Mouse (Mus musculus) forebrain, embryonic 15.5 days (tissue): ENCODE measurements around the gene Tiam1. TPM values are rescaled to one million over a fixed set of nuclear protein-coding genes. Genes with fewer than 3 reads are reported as not detected.

Source experiments
- ATAC-seq: fragments of 200-750 bp; cut with Nextera tagmentation; replicated peaks from 2 replicates; pipeline ENCODE4 v1.8.0; 2017; ENCODE audit warnings: mild to moderate bottlenecking, moderate TSS enrichment, moderate library complexity
- H3K27ac ChIP-seq: fragments of 300-500 bp; sonication (generic); replicated peaks from 2 replicates; pipeline ENCODE4 v1.5.1; 2015; ENCODE audit warnings: mild to moderate bottlenecking, inconsistent platforms
- H3K27me3 ChIP-seq: fragments of 300-500 bp; sonication (generic); 2 replicates; pipeline ENCODE4 v1.6.1; 2015; ENCODE audit warnings: inconsistent platforms
- H3K36me3 ChIP-seq: fragments of 300-500 bp; sonication (generic); 2 replicates; pipeline ENCODE4 v1.6.1; 2015; ENCODE audit warnings: mild to moderate bottlenecking, inconsistent platforms
- H3K4me1 ChIP-seq: fragments of 300-500 bp; sonication (generic); 2 replicates; pipeline ENCODE4 v1.6.1; 2015; ENCODE audit warnings: inconsistent platforms
- H3K4me2 ChIP-seq: fragments of 300-500 bp; sonication (generic); replicated peaks from 2 replicates; pipeline ENCODE4 v1.6.1; 2015; ENCODE audit warnings: mild to moderate bottlenecking, inconsistent platforms
- H3K4me3 ChIP-seq: fragments of 300-500 bp; sonication (generic); 2 replicates; pipeline ENCODE4 v1.5.1; 2015; ENCODE audit warnings: mild to moderate bottlenecking, inconsistent platforms
- H3K9ac ChIP-seq: fragments of 300-500 bp; sonication (generic); replicated peaks from 2 replicates; pipeline ENCODE4 v1.6.1; 2015; ENCODE audit warnings: mild to moderate bottlenecking, inconsistent platforms
- H3K9me3 ChIP-seq: fragments of 300-500 bp; sonication (generic); 2 replicates; pipeline ENCODE4 v1.6.1; 2016; ENCODE audit warnings: inconsistent platforms
- WGBS: fragments of 180-500 bp; shearing (Covaris S2); methylation state at CpG from one replicate; pipeline ENCODE4 v1.1.7; 2015; ENCODE audit warnings: mixed read lengths; 5-methylcytosine and 5-hydroxymethylcytosine counted together
- polyA plus RNA-seq: library from polyadenylated mRNA; unstranded; fragments of >200 nt; fragmentation: Nextera tagmentation; extraction: Ambion mirVana; gene quantifications from 2 replicates; pipeline ENCODE4 v1.2.1, GENCODE M21; 2015

The Tiam1 gene
- polyA plus RNA-seq, 1 experiment from 2014 or later = 35.1 TPM

GRCm38 (mm10) chr16:89952821-89953220 lies 190.7 kb downstream of the Tiam1 start:
- Histone ChIP-seq H3K4me3 (no peak overlapping the region), H3K9me3 (no peaks in the 10 kb centered on the region), H3K4me2 (no peak overlapping the region), H3K9ac (no peak overlapping the region), H3K27ac (no peak overlapping the region), H3K4me1 (0 out of 2 replicates have a peak, but pooled peaks cover 6% of the 10 kb centered on the region), H3K27me3 (no peaks in the 10 kb centered on the region), H3K36me3 (no peaks in the 10 kb centered on the region)
- WGBS = 85% methylated on average over 5 of the region's 5 CpGs
- no peak for ATAC-seq

DNA sequence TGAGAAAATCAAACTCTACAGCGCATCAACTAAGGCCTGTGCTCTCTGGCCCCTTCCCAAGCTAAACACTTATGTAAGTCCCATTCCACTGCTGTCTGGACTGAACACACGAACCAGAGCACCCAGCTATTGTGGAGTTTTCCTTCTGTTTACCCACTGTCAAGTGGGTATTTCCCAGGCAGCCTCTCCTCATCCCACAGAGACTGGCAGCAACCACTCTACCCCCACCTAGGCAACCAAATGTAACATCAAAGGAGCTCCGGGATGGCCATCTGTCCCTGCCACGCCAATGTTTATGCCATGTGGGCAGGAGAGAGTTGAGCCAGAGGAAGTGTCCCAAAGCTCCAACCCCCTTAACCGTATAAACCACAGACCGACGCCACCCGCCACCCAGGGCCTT lies 192.8 kb downstream of the Tiam1 start:
- H3K4me3 ChIP-seq = no peak overlapping the region
- H3K36me3 ChIP-seq = no peaks in the 10 kb centered on the region
- no peak overlapping the region for H3K4me2 ChIP-seq
- H3K4me1 ChIP-seq = 0 out of 2 replicates have a peak, but pooled peaks cover 6% of the 10 kb centered on the region
- ATAC-seq = no peak
- no peaks in the 10 kb centered on the region for H3K9me3 ChIP-seq
- WGBS = 81% methylated on average over 8 of the region's 8 CpGs
- no peaks in the 10 kb centered on the region for H3K27me3 ChIP-seq
- no peak overlapping the region for H3K9ac ChIP-seq
- H3K27ac ChIP-seq = no peak overlapping the region

- H3K9me3 ChIP-seq = no peaks in the 10 kb centered on the region
- H3K27ac ChIP-seq = no peak overlapping the region
- 87% methylated on average over 6 of the region's 6 CpGs for WGBS
- 0 out of 2 replicates have a peak, but pooled peaks cover 6% of the 10 kb centered on the region for H3K4me1 ChIP-seq
- no peak for ATAC-seq
- no peak overlapping the region for H3K9ac ChIP-seq
- no peaks in the 10 kb centered on the region for H3K27me3 ChIP-seq
- H3K36me3 ChIP-seq = no peaks in the 10 kb centered on the region
- H3K4me2 ChIP-seq = no peak overlapping the region
- no peak overlapping the region for H3K4me3 ChIP-seq
These were observed 193.3 kb downstream of the Tiam1 start for GRCm38 (mm10) chr16:89950251-89950650.

DNA sequence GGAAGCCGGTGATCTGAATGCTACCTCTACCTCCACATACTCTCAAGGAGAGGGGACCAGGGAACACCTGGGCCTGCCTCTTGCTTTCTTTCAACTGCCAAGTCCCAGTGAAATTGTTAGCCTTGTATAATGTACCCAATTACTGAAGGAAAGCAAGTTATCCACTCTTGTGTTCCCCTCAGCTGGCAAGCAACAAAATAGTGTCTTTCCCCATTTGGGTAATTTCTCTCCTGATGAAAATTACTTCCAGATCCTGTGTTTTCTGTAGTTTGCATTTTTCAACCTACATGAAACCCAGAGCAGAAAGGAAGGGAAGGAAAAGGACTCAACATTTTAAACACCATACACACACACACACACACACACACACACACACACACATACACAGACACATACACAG lies 195.5 kb downstream of the Tiam1 start:
- Histone ChIP-seq H3K4me1 (peaks cover 23% of the 10 kb centered on the region), H3K9ac (no peak overlapping the region), H3K27me3 (no peaks in the 10 kb centered on the region), H3K4me3 (no peak overlapping the region), H3K4me2 (no peak overlapping the region), H3K27ac (no peak overlapping the region), H3K36me3 (no peaks in the 10 kb centered on the region), H3K9me3 (no peaks in the 10 kb centered on the region)
- ATAC-seq = no peak
- WGBS = 93% methylated on average over 1 of the region's 1 CpGs

DNA sequence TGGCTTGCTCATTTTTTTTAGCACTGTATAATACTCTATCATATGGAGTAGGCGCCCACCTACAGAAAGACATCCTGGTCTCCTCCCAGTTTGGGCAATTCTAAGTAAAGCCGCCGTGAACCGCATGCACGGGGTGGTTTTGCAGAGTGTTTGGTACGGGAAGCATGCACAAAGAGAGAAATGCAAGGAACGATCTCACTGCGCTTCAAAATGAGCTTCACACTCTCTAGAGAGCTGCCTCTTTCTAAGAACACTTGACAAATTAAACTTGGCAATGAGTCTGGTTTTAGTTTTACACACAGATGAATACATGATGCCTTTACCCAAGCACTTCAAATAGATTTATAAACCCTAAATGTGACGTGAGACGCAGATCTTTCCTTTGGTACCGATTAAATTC lies 196.8 kb downstream of the Tiam1 start:
- peaks cover 24% of the 10 kb centered on the region for H3K4me1 ChIP-seq
- no peaks in the 10 kb centered on the region for H3K27me3 ChIP-seq
- H3K4me2 ChIP-seq = no peak overlapping the region
- H3K4me3 ChIP-seq = no peak overlapping the region
- 73% methylated on average over 11 of the region's 11 CpGs for WGBS
- H3K9ac ChIP-seq = no peak overlapping the region
- H3K9me3 ChIP-seq = no peaks in the 10 kb centered on the region
- ATAC-seq = no peak
- H3K27ac ChIP-seq = no peak overlapping the region
- H3K36me3 ChIP-seq = no peaks in the 10 kb centered on the region

DNA sequence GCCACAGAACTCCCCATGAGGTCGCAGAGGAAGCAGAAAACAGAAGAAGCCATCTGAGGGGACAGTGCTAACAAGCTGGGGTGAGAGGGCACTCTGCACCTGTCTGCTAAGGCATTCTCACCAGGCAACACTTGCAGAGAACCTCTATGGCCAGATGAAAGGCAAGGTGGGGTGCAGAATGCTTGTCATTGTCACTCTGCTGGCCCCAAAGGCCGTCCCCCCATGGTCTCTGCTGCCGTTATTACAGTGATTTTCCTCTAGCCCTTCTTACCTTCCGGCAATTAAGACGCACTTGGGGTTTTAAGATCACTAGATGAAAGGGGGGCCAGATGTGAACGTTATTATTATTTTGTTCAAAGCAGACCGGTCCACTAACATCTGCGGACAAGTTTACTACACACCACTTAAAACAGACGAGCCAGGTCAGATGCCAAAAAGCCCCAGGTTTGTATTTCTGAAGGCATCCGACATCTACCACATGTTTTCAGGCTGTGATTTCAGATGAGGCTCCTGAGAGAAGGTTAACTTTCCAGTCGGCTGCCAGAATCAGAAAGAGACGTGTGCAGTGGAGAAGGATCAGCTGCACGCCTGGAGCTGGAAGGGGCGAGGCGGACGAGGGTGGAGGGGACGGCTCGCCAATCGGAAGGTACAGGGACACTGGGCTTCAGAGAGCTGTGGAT lies 198.8 kb downstream of the Tiam1 start:
- Histone ChIP-seq H3K9ac (no peak overlapping the region), H3K27ac (no peak overlapping the region), H3K9me3 (no peaks in the 10 kb centered on the region), H3K4me2 (no peak overlapping the region), H3K27me3 (no peaks in the 10 kb centered on the region), H3K36me3 (no peaks in the 10 kb centered on the region), H3K4me3 (no peak overlapping the region), H3K4me1 (peaks cover 18% of the 10 kb centered on the region)
- 32% methylated on average over 19 of the region's 19 CpGs for WGBS
- ATAC-seq = no peak

DNA sequence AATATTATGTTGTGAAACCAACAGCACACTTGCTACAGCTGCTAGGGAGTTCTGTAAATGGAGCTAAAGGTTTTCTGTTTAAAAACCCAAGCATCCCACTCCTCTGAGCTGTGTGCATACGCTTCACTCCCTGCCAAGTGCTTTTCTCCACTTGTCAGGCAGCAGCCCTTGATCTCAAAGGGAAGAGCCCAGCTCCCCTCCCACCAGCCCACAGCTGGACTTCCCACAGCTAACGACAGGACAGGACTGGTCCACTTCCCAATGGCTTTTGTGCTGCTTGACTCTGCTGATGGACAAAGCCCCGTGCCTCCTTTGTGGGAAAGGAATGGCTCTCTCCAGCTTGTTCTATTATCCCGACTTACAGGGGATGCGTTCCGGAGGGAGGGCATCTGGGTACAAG lies 199.5 kb downstream of the Tiam1 start:
- Histone ChIP-seq H3K36me3 (no peaks in the 10 kb centered on the region), H3K27me3 (no peaks in the 10 kb centered on the region), H3K4me2 (0 out of 2 replicates have a peak overlapping the region, but pooled peaks have one; percentile 1), H3K27ac (no peak overlapping the region), H3K4me3 (no peak overlapping the region), H3K9me3 (no peaks in the 10 kb centered on the region), H3K9ac (no peak overlapping the region), H3K4me1 (peaks cover 18% of the 10 kb centered on the region)
- peak; percentile 53; the same call in 1 of the 2 replicates for ATAC-seq
- 8% methylated on average over 6 of the region's 6 CpGs for WGBS

GRCm38 (mm10) chr16:89943267-89943971 lies 200.2 kb downstream of the Tiam1 start:
- H3K4me2 ChIP-seq = no peak overlapping the region
- WGBS = 12% methylated on average over 19 of the region's 19 CpGs
- H3K9ac ChIP-seq = no peak overlapping the region
- H3K4me1 ChIP-seq = peaks cover 18% of the 10 kb centered on the region
- H3K27me3 ChIP-seq = no peaks in the 10 kb centered on the region
- ATAC-seq = 0 out of 2 replicates have a peak, but pooled peaks have one; percentile 24
- no peak overlapping the region for H3K4me3 ChIP-seq
- H3K9me3 ChIP-seq = no peaks in the 10 kb centered on the region
- no peak overlapping the region for H3K27ac ChIP-seq
- H3K36me3 ChIP-seq = no peaks in the 10 kb centered on the region

DNA sequence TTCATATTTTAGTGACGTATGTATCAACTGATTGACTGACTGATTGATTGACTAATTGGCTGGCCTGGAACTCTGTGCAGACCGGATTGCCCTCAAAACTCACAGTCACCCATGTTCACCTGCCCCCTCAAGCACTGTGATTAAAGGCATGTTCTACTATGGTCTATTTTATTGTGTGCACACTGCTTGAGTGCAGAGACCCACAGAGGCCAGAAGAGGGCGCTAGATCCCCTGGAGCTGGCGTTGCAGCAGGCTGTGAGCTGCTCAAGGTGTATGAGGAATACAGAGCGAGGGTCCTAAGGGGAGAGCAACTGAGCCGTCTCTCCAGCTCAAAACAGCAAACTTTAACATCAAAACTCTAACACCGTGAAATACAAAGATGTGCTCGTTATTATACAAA lies 202.9 kb downstream of the Tiam1 start:
- Histone ChIP-seq H3K4me2 (no peak overlapping the region), H3K9me3 (no peaks in the 10 kb centered on the region), H3K9ac (no peak overlapping the region), H3K27ac (no peak overlapping the region), H3K27me3 (no peaks in the 10 kb centered on the region), H3K4me3 (no peak overlapping the region), H3K36me3 (no peaks in the 10 kb centered on the region), H3K4me1 (peaks cover 18% of the 10 kb centered on the region)
- whole genome bisulfite sequencing = 91% methylated on average over 8 of the region's 8 CpGs
- ATAC-seq = no peak

DNA sequence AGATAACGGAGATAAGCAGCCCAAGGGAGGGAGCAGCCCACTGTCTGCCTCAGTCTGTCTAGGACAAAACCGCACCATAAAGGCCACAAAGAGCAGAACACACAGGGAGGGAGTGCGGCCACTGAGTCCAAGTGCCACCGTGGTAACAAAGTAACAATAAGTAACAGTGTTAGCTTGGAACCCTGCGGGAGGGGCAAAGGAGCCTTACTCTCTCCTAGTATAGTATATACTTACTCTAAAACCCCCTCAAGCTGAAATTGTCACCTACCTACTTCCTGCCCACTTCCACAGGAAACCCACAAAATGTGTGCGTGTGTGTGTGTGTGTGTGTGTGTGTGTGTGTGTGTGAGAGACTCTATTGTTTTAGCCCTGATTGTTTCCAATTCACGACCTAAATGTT lies 205.3 kb downstream of the Tiam1 start:
- H3K36me3 ChIP-seq = no peaks in the 10 kb centered on the region
- H3K27ac ChIP-seq = no peak overlapping the region
- H3K4me3 ChIP-seq = no peak overlapping the region
- WGBS = 45% methylated on average over 7 of the region's 7 CpGs
- ATAC-seq = no peak
- no peaks in the 10 kb centered on the region for H3K27me3 ChIP-seq
- H3K4me1 ChIP-seq = peaks cover 3% of the 10 kb centered on the region
- no peak overlapping the region for H3K9ac ChIP-seq
- H3K4me2 ChIP-seq = no peak overlapping the region
- H3K9me3 ChIP-seq = no peaks in the 10 kb centered on the region

DNA sequence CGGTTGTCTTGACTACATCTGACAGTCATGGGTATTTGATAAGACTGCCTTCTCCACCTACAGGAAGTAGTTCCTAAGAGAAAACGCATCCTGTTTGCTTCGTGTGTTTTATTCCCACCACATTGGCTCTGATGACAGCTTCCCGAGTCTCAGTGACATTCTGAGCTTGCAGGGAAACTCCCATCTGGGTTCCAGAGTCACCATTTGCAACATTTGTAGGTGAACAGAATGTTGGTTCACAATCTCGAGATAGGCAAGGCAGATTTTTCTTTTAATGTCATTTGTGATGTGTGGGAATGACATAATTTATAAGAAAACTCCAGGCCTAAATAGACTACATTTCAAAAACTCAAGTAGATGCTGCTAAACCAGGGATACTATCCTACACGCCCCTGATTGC lies 207.0 kb downstream of the Tiam1 start:
- no peak for ATAC-seq
- H3K9ac ChIP-seq = no peak overlapping the region
- no peak overlapping the region for H3K27ac ChIP-seq
- no peaks in the 10 kb centered on the region for H3K9me3 ChIP-seq
- WGBS = 80% methylated on average over 6 of the region's 6 CpGs
- H3K4me1 ChIP-seq = no peaks in the 10 kb centered on the region
- H3K36me3 ChIP-seq = no peaks in the 10 kb centered on the region
- no peak overlapping the region for H3K4me3 ChIP-seq
- H3K4me2 ChIP-seq = no peak overlapping the region
- H3K27me3 ChIP-seq = no peaks in the 10 kb centered on the region

DNA sequence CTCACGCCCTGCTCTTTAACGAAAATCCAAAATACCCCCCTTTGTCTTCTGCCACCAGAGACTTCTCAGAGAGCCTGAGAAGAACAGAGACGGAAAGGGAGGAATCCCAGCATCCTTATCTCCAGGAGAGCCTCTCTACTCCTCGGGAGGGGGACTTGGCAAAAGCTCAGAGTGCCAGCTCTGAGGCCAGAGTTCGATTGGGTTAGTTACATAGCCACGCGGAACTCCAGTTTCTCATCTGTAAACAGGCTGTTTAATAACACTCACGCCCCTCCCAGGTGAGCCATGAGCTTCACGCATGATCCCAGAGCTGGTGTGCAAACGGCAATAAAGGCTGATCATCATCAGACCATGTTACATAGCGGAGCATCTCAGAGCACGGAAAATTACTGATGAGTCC lies 208.2 kb downstream of the Tiam1 start:
- H3K27ac ChIP-seq = no peak overlapping the region
- H3K4me3 ChIP-seq = no peak overlapping the region
- no peak overlapping the region for H3K9ac ChIP-seq
- no peaks in the 10 kb centered on the region for H3K9me3 ChIP-seq
- no peaks in the 10 kb centered on the region for H3K36me3 ChIP-seq
- no peak for ATAC-seq
- WGBS = 86% methylated on average over 12 of the region's 12 CpGs
- no peak overlapping the region for H3K4me2 ChIP-seq
- H3K27me3 ChIP-seq = no peaks in the 10 kb centered on the region
- H3K4me1 ChIP-seq = no peaks in the 10 kb centered on the region
